Mouse (Mus musculus): ENCODE results near the gene Sfswap.

DNA sequence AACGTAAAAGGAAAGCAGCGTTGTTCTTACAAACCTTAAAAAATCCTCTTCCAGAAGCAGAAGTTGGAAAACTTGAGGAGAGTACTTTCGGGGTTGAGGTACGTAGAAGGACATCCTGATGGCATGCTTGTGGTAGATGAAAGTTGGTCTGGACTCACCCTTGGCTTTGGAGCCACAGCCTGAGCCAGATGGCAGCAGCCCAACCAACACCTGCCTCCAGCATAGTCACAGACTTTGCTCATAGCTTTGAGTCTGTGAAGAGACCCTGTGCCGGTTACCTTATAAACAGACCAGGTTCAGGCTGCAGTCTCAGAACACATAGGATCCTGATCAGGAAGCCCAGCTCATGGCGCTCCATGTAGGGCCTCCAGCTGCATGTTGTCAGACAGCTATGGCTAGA is 49.8 kb downstream of the Sfswap start:
- TF ChIP-seq CTCF (IDR thresholded peaks at IDR 0.05; ENCODE audit: control insufficient read depth, insufficient read depth, insufficient read length) (no peak), FOSL1 (IDR thresholded peaks at IDR 0.05; ENCODE audit: insufficient read depth, low read length, poor library complexity, severe bottlenecking) (no peak), MAX (IDR thresholded peaks at IDR 0.05) (no peak), USF1 (IDR thresholded peaks at IDR 0.05; ENCODE audit: low read depth) (no peak)
